Mouse (Mus musculus) midbrain, embryonic 10.5 days (tissue): Measurements from ENCODE around the gene Mpl. TPM values are rescaled to one million over a fixed set of nuclear protein-coding genes. Genes with fewer than 3 reads are reported as not detected.

Experiments
- DNase-seq: peaks from one replicate; pipeline ENCODE4 v3.0.0-alpha.2; 2017; ENCODE audit warnings: low spot score
- H3K27ac ChIP-seq: fragments of 300-500 bp; sonication (generic); replicated peaks from 2 replicates; pipeline ENCODE4 v1.5.1; 2016; ENCODE audit warnings: mild to moderate bottlenecking
- H3K27me3 ChIP-seq: fragments of 300-500 bp; sonication (generic); 2 replicates; pipeline ENCODE4 v1.6.1; 2016; ENCODE audit warnings: low read depth, mild to moderate bottlenecking; ENCODE audit not compliant: poor library complexity, severe bottlenecking
- H3K36me3 ChIP-seq: fragments of 300-500 bp; sonication (generic); 2 replicates; pipeline ENCODE4 v1.6.1; 2016; ENCODE audit warnings: mild to moderate bottlenecking, moderate library complexity
- H3K4me1 ChIP-seq: fragments of 300-500 bp; sonication (generic); 2 replicates; pipeline ENCODE4 v1.6.1; 2016
- H3K4me3 ChIP-seq: fragments of 300-500 bp; sonication (generic); 2 replicates; pipeline ENCODE4 v1.5.1; 2016; ENCODE audit warnings: mild to moderate bottlenecking, moderate library complexity
- H3K9me3 ChIP-seq: fragments of 300-500 bp; sonication (generic); replicated peaks from 2 replicates; pipeline ENCODE4 v1.6.1; 2016; ENCODE audit warnings: mild to moderate bottlenecking
- WGBS: fragments of 180-500 bp; shearing (Covaris S2); methylation state at CpG from one replicate; pipeline ENCODE4 v1.1.7; 2016; 5-methylcytosine and 5-hydroxymethylcytosine counted together
- polyA plus RNA-seq: library from polyadenylated mRNA; unstranded; fragments of >200 nt; fragmentation: Nextera tagmentation; extraction: Ambion mirVana; gene quantifications from 2 replicates; pipeline ENCODE4 v1.2.1, GENCODE M21; 2016

The Mpl gene
- polyA plus RNA-seq, 1 experiment from 2014 or later: 1.8 TPM

- no peak overlapping the region for H3K27ac ChIP-seq
- DNase-seq: no peak
- no peaks in the 10 kb centered on the region for H3K27me3 ChIP-seq
- peaks cover 100% of the 10 kb centered on the region for H3K36me3 ChIP-seq
- no peaks in the 10 kb centered on the region for H3K9me3 ChIP-seq
- 93% methylated on average over 6 of the region's 6 CpGs for WGBS
- no peak overlapping the region for H3K4me3 ChIP-seq
- no peaks in the 10 kb centered on the region for H3K4me1 ChIP-seq
Measured at GRCm38 (mm10) chr4:118394505-118394904, 62.8 kb downstream of the Mpl start.

Other genes with a start within 250 kb of the Mpl start
- 94.4 and 103 TPM in 2 replicates for gene Ptprf, start 166.1 kb downstream of the Mpl start, polyA plus RNA-seq
- gene Szt2, start 48.2 kb downstream of the Mpl start, polyA plus RNA-seq: 6.4 and 9.1 TPM in 2 replicates
- 160 and 170 TPM in 2 replicates for gene Med8, start 48.2 kb downstream of the Mpl start, polyA plus RNA-seq
- 45.3 and 47.0 TPM in 2 replicates for gene Elovl1, start 29.4 kb downstream of the Mpl start, polyA plus RNA-seq
- gene Cdc20, start 20.2 kb downstream of the Mpl start, polyA plus RNA-seq: 403 and 424 TPM in 2 replicates
- gene Tie1, start 32.5 kb upstream of the Mpl start, polyA plus RNA-seq: 13.1 and 15.8 TPM in 2 replicates
- 0.52 and 0.53 TPM in 2 replicates for gene 2610528J11Rik, start 69.5 kb upstream of the Mpl start, polyA plus RNA-seq
- gene Tmem125, start 86.5 kb upstream of the Mpl start, polyA plus RNA-seq: 0.28 and 0.30 TPM in 2 replicates
- 0.70 and 0.75 TPM in 2 replicates for gene Cfap57, start 163.3 kb upstream of the Mpl start, polyA plus RNA-seq
- 187 and 192 TPM in 2 replicates for gene Ebna1bp2, start 163.3 kb upstream of the Mpl start, polyA plus RNA-seq
- gene Olfr62, start 201.4 kb upstream of the Mpl start, polyA plus RNA-seq: not detected in 2 replicates
- not detected in 2 replicates for gene Olfr1342, start 235.2 kb upstream of the Mpl start, polyA plus RNA-seq
- not detected in 2 replicates for gene Olfr1341, start 246.0 kb upstream of the Mpl start, polyA plus RNA-seq